Mouse (Mus musculus): ENCODE measurements at regions not wholly inside any gene's neighbourhood (a gene's known extent, or its start where the extent isn't known, plus 50 kb on each side); places are given as distances from the start of the nearest gene placed in this dataset.

DNA sequence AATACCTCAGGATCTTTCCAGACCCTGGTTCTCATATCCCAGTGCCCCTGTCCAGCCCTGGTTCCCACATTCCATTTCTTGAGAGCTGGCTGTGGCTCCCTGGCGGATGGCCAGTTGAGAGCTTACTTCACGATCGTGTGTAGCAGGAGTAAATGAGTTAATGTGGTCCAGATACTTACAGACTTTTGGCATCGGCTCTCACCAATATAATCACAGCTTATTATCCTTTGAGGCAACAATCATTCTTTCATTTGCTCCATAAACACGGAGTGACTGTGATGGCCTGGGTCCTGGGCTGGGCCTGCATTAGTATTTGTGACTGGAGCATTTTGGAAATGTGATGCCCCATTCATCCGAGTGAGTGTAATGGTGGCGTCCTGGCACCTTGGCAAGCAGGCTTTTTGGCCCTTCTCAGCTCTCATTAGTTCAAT, 103.5 kb downstream of the Btg1 start:
- no peak overlapping the region for H3K4me3 ChIP-seq (ENCODE audit: low read depth, low read length)
- H3K27me3 ChIP-seq (ENCODE audit: control insufficient read depth, insufficient read depth, low read length, poor library complexity, severe bottlenecking), result no peaks in the 10 kb centered on the region
- peak overlapping the region; percentile 18 for H3K27ac ChIP-seq (ENCODE audit: insufficient read depth, low read length)
- no peaks in the 10 kb centered on the region for H3K9me3 ChIP-seq (replicated peaks; ENCODE audit: control insufficient read depth, insufficient read depth, low read length, poor library complexity, severe bottlenecking)
- no peak overlapping the region for H3K9ac ChIP-seq (ENCODE audit: low read depth, poor library complexity, severe bottlenecking)
- TF ChIP-seq POLR2A (IDR thresholded peaks at IDR 0.05; ENCODE audit: insufficient read depth, low read length) (no peak), CTCF (IDR thresholded peaks at IDR 0.05; ENCODE audit: low read depth, low read length) (no peak), EP300 (IDR thresholded peaks at IDR 0.05; ENCODE audit: insufficient read depth, low read depth, low read length) (no peak)
- H3K36me3 ChIP-seq (ENCODE audit: control insufficient read depth, insufficient read depth, low read length, poor library complexity, severe bottlenecking), result no peaks in the 10 kb centered on the region
- peaks cover 7% of the 10 kb centered on the region for H3K4me1 ChIP-seq (ENCODE audit: control insufficient read depth, insufficient read depth, low read length)

- Histone ChIP-seq H3K27ac (ENCODE audit: insufficient read depth, low read length) (peak overlapping the region; percentile 97), H3K36me3 (ENCODE audit: control insufficient read depth, insufficient read depth, low read length, poor library complexity, severe bottlenecking) (no peaks in the 10 kb centered on the region), H3K4me3 (ENCODE audit: low read depth, low read length) (no peak overlapping the region), H3K9me3 (replicated peaks; ENCODE audit: control insufficient read depth, insufficient read depth, low read length, poor library complexity, severe bottlenecking) (no peaks in the 10 kb centered on the region), H3K27me3 (ENCODE audit: control insufficient read depth, insufficient read depth, low read length, poor library complexity, severe bottlenecking) (no peaks in the 10 kb centered on the region), H3K9ac (ENCODE audit: low read depth, poor library complexity, severe bottlenecking) (no peak overlapping the region), H3K4me1 (ENCODE audit: control insufficient read depth, insufficient read depth, low read length) (peaks cover 9% of the 10 kb centered on the region)
- TF ChIP-seq EP300 (IDR thresholded peaks at IDR 0.05; ENCODE audit: insufficient read depth, low read depth, low read length) (peak; percentile 93), CTCF (IDR thresholded peaks at IDR 0.05; ENCODE audit: low read depth, low read length) (no peak), POLR2A (IDR thresholded peaks at IDR 0.05; ENCODE audit: insufficient read depth, low read length) (peak; percentile 14)
Observed at GRCm38 (mm10) chr10:96720956-96721688, 104.3 kb downstream of the Btg1 start.

DNA sequence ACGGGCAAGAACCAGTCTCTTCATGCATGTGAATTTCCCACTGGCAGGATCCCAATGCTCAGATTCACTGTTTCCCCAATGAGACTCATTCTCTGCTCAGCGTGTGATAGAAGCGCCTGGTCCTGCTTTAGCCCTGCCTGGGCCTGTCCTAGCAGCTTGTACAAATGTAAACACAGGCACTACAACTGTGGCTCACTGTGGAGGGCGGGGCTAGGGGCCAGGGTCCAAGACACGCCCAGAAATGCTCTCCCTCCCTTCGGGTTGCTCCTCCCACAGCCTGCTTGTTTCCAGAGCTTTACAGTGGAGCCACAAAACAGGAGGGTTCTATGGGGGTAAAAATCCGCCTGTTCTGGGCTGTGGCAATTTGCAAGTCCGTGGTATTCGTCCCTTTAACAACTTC, 105.7 kb downstream of the Btg1 start:
- H3K27me3 ChIP-seq (ENCODE audit: control insufficient read depth, insufficient read depth, low read length, poor library complexity, severe bottlenecking), result no peaks in the 10 kb centered on the region
- H3K36me3 ChIP-seq (ENCODE audit: control insufficient read depth, insufficient read depth, low read length, poor library complexity, severe bottlenecking), result no peaks in the 10 kb centered on the region
- no peak overlapping the region for H3K4me3 ChIP-seq (ENCODE audit: low read depth, low read length)
- peak overlapping the region; percentile 97 for H3K27ac ChIP-seq (ENCODE audit: insufficient read depth, low read length)
- H3K9ac ChIP-seq (ENCODE audit: low read depth, poor library complexity, severe bottlenecking), result peak overlapping the region; percentile 33
- H3K9me3 ChIP-seq (replicated peaks; ENCODE audit: control insufficient read depth, insufficient read depth, low read length, poor library complexity, severe bottlenecking), result no peaks in the 10 kb centered on the region
- TF ChIP-seq EP300 (IDR thresholded peaks at IDR 0.05; ENCODE audit: insufficient read depth, low read depth, low read length), result peak; percentile 92
- TF ChIP-seq CTCF (IDR thresholded peaks at IDR 0.05; ENCODE audit: low read depth, low read length), result no peak
- TF ChIP-seq POLR2A (IDR thresholded peaks at IDR 0.05; ENCODE audit: insufficient read depth, low read length), result peak; percentile 69
- H3K4me1 ChIP-seq (ENCODE audit: control insufficient read depth, insufficient read depth, low read length), result peaks cover 10% of the 10 kb centered on the region

- H3K9ac ChIP-seq (ENCODE audit: low read depth, poor library complexity, severe bottlenecking), result no peak overlapping the region
- TF ChIP-seq EP300 (IDR thresholded peaks at IDR 0.05; ENCODE audit: insufficient read depth, low read depth, low read length) (no peak), POLR2A (IDR thresholded peaks at IDR 0.05; ENCODE audit: insufficient read depth, low read length) (no peak), CTCF (IDR thresholded peaks at IDR 0.05; ENCODE audit: low read depth, low read length) (no peak)
- H3K4me1 ChIP-seq (ENCODE audit: control insufficient read depth, insufficient read depth, low read length), result peaks cover 10% of the 10 kb centered on the region
- H3K27me3 ChIP-seq (ENCODE audit: control insufficient read depth, insufficient read depth, low read length, poor library complexity, severe bottlenecking), result no peaks in the 10 kb centered on the region
- H3K36me3 ChIP-seq (ENCODE audit: control insufficient read depth, insufficient read depth, low read length, poor library complexity, severe bottlenecking), result no peaks in the 10 kb centered on the region
- no peaks in the 10 kb centered on the region for H3K9me3 ChIP-seq (replicated peaks; ENCODE audit: control insufficient read depth, insufficient read depth, low read length, poor library complexity, severe bottlenecking)
- no peak overlapping the region for H3K4me3 ChIP-seq (ENCODE audit: low read depth, low read length)
- H3K27ac ChIP-seq (ENCODE audit: insufficient read depth, low read length), result peak overlapping the region; percentile 67
Observed at GRCm38 (mm10) chr10:96723071-96723470, 106.3 kb downstream of the Btg1 start.

DNA sequence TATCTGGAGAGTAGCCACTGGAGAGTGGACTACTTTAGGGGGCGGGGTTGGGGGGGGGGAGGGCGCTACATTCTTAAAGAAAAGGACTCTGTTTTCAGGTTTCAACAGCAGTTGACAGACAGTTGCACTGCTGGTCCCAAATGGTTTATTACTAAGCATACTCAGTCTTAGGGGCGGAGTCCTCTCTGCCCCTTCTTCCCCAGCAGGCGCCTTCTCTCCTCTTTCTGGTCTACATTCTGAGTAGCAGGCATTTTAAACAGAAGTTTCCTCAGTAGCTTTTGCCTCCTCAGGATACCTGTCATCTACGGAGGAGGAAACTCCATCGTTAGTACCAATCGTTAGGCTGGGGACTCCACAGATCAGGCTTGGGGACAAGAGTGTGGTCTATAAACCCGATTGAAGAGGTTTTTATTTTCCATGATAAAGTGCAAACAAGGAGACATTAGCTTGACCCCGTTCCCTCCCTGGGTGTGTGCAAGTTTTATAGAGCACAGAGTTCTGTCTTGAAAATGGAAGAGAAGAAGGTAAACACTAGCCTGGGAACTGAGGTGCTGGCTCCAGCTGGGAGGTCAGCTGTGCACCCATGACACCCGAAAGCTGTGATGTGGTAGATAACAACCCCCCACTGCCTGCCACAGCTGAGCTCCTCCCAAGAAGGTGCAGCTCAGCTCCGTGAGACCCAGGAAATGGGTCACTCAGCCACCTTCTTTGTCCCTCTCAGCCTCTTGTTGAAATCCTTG, 107.8 kb downstream of the Btg1 start:
- no peak overlapping the region for H3K4me3 ChIP-seq (ENCODE audit: low read depth, low read length)
- H3K4me1 ChIP-seq (ENCODE audit: control insufficient read depth, insufficient read depth, low read length), result peaks cover 10% of the 10 kb centered on the region
- H3K9ac ChIP-seq (ENCODE audit: low read depth, poor library complexity, severe bottlenecking), result peak overlapping the region; percentile 39; the same call in 1 of the 2 replicates
- H3K27ac ChIP-seq (ENCODE audit: insufficient read depth, low read length), result peak overlapping the region; percentile 4; the same call in 1 of the 2 replicates
- no peaks in the 10 kb centered on the region for H3K27me3 ChIP-seq (ENCODE audit: control insufficient read depth, insufficient read depth, low read length, poor library complexity, severe bottlenecking)
- no peaks in the 10 kb centered on the region for H3K9me3 ChIP-seq (replicated peaks; ENCODE audit: control insufficient read depth, insufficient read depth, low read length, poor library complexity, severe bottlenecking)
- H3K36me3 ChIP-seq (ENCODE audit: control insufficient read depth, insufficient read depth, low read length, poor library complexity, severe bottlenecking), result no peaks in the 10 kb centered on the region
- TF ChIP-seq EP300 (IDR thresholded peaks at IDR 0.05; ENCODE audit: insufficient read depth, low read depth, low read length) (peak; percentile 54; the same call in 1 of the 2 replicates), POLR2A (IDR thresholded peaks at IDR 0.05; ENCODE audit: insufficient read depth, low read length) (no peak)
